Mouse (Mus musculus) brown adipose tissue, adult 24 weeks (tissue): ENCODE measurements around the gene Sult1d1. TPM values are rescaled to one million over a fixed set of nuclear protein-coding genes. Genes with fewer than 3 reads are reported as not detected.
"Not testable (repeated sequence)": the region's sequence is repeated elsewhere in the genome, so short reads cannot be mapped to it uniquely, and the experiment has no call there.

Experiments used
- H3K27ac ChIP-seq: fragments of 200-500 bp; replicated peaks from 2 replicates; pipeline ENCODE4 v1.5.1; 2012; ENCODE audit warnings: low read depth, mild to moderate bottlenecking, low read length
- H3K4me1 ChIP-seq: fragments of 200-500 bp; 2 replicates; pipeline ENCODE4 v1.6.1; 2012; ENCODE audit warnings: low read length, mixed read lengths; ENCODE audit not compliant: control insufficient read depth, insufficient read depth, insufficient read length
- H3K4me3 ChIP-seq: fragments of 200-500 bp; 2 replicates; pipeline ENCODE4 v1.5.1; 2012; ENCODE audit warnings: low read depth, mild to moderate bottlenecking, low read length, moderate library complexity; ENCODE audit not compliant: insufficient read depth
- polyA plus RNA-seq: library from polyadenylated mRNA; stranded (reverse); fragments of >200 nt; gene quantifications from 2 replicates; pipeline ENCODE4 v1.2.4, GENCODE M21; 2012; ENCODE audit not compliant: missing spikeins, insufficient read depth, insufficient read length

Gene Sult1d1
- polyA plus RNA-seq, 1 experiment = not detected

DNA sequence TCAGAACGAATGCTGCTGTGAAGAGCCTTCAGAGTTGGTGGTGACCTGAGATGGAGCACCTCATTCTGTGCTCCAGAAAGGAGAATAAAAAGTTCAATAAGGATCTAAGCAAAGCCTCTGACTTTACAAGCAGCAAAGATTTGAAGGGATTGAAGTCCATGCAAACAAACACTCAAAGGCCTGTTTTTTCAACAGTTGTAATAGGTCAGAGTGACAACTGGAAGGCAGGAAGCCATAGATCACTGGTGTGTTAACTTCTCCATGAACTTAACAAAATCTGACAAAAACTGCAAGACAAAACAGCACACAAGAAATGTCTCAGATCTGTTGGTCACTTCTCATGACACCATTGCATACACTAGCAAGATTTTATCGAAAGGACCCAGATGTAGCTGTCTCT, 30.7 kb downstream of the Sult1d1 start, which contains the start of gene Sult1b1:
Gene Sult1b1, minus strand, starts transcription at position 85 of the 400 bp plus-strand sequence.
- Histone ChIP-seq H3K27ac (no peak within 1 kb of the TSS), H3K4me1 (no peaks in the 10 kb centered on the region), H3K4me3 (no peak within 1 kb of the TSS)

DNA sequence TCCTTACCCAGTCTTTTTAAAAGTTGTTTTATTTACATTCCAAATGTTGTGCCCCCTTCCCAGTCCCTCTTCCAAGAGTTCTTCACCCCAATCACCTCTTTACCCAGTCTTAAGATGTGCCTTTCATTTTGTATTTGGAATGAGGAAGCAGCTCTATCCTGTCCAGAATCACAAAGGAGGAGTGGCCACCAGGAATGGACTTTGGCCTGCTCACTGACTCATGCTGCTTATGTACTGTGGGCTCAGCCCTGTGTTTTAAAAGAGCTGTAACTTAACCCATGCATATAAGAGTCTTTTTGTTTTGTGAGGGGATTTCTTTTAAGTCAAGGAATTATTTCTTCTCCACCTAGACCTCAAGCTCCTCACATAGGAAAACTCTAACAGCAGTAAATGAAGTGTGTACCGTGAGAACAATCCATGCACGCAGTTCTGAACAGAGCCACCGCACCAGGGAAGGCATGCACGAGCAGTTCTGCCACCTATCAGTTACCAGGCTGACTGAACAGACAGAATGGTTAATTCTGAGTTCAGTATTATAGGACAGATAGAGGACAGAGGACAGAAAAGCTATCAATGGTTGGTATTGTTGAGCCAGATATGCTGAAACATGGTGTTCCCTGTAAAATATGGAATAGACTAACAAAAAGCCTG, 32.7 kb downstream of the Sult1d1 start:
- H3K4me1 ChIP-seq = no peaks in the 10 kb centered on the region
- H3K4me3 ChIP-seq = no peak overlapping the region
- no peak overlapping the region for H3K27ac ChIP-seq

- Histone ChIP-seq H3K4me1 (no peaks in the 10 kb centered on the region), H3K4me3 (no peak overlapping the region), H3K27ac (no peak overlapping the region)
Observed at GRCm38 (mm10) chr5:87532288-87532687, 36.5 kb downstream of the Sult1d1 start.

DNA sequence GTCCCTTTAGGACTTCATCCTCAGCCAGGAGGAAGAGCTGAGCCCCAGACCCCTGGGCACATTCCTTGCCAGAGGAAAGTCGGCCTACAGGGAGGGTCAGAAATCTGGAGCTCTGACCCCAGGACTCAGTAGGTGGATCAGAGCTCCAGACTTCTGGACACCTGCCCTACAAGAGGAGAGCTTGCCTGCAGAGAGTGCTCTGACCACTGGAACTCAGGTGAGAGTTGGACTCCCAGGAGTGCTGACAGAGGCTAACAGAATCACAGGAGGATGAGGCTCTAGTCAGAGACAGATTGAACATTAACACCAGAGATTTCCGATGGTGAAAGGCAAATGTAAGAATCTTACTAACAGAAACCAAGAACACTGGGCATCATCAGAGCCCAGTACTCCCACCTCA, 45.3 kb downstream of the Sult1d1 start:
- not testable (repeated sequence) for H3K4me3 ChIP-seq, H3K27ac ChIP-seq, H3K4me1 ChIP-seq

DNA sequence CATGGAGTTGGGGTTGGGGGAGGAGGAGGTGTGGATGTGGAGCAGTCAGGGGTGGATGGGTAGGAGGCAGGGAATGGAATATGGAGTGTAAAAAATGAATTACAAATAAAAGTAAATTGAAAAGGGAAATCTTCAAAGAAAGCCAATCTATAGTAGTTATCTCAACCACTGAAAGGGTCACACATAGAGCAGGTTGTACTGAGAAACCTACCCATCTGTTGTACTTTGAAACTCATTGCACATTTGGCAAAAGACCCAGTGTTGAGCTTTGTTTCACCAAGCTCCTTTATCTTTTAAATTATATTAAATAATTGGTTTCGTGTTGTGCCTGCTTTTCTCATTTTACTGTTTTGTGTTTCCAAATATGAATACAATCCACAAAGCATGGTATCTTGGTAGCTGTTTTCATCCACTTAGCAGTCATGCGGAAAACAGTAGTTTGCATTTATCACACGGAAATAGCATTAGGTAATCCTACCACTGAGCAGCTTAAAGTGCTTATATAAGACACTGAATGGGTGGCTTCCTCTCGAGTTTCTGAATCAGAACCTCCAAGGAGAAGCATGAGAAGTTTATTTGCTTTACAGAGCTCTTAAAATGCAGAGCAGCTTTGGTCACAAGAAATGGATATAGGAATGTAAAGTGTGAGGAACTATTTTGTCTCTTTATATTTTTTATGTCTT, 62.9 kb downstream of the Sult1d1 start:
- Histone ChIP-seq H3K4me3 (no peak overlapping the region), H3K27ac (no peak overlapping the region), H3K4me1 (no peaks in the 10 kb centered on the region)

Other genes starting within 250 kb of the Sult1d1 start
- gene Ugt2a3, start 231.8 kb downstream of the Sult1d1 start, polyA plus RNA-seq = not detected in 2 replicates
- gene Ugt2b38, start 144.8 kb downstream of the Sult1d1 start, polyA plus RNA-seq = not detected in 2 replicates
- not detected in 2 replicates for gene Ugt2a2, start 86.8 kb downstream of the Sult1d1 start, polyA plus RNA-seq
- not detected in 2 replicates for gene Gm43638, start 82.2 kb downstream of the Sult1d1 start, polyA plus RNA-seq
- gene Ugt2a1, start 78.2 kb downstream of the Sult1d1 start, polyA plus RNA-seq = not detected in 2 replicates
- not detected in 2 replicates for gene Sult1b1, start 30.8 kb downstream of the Sult1d1 start, polyA plus RNA-seq
- gene Sult1e1, start 22.6 kb upstream of the Sult1d1 start, polyA plus RNA-seq = 1.7 and 1.8 TPM in 2 replicates
- not detected in 2 replicates for gene Csn1s1, start 97.2 kb upstream of the Sult1d1 start, polyA plus RNA-seq
- gene Csn2, start 130.6 kb upstream of the Sult1d1 start, polyA plus RNA-seq = not detected in 2 replicates
- not detected in 2 replicates for gene Csn1s2a, start 205.5 kb upstream of the Sult1d1 start, polyA plus RNA-seq
- gene Csn1s2b, start 239.1 kb upstream of the Sult1d1 start, polyA plus RNA-seq = not detected in 2 replicates